Mouse (Mus musculus): Measurements from ENCODE around the gene Zscan5b. TPM values are rescaled to one million over a fixed set of nuclear protein-coding genes. Genes with fewer than 3 reads are reported as not detected.
A peak's percentile ranks its signal among the peaks of the same experiment; 100 is the strongest.
"Not testable (repeated sequence)": the region's sequence is repeated elsewhere in the genome, so short reads cannot be mapped to it uniquely, and the experiment has no call there.

The Zscan5b gene
- not detected for total RNA-seq (2021)
- not detected in 2 replicates for polyA plus RNA-seq (2012; rRNA removed)
- long read RNA-seq: 0 reads

GRCm38 (mm10) chr7:6221978-6222377, at the start of gene Zscan5b:
Gene Zscan5b, plus strand, starts transcription at chr7:6222278.
- H3K4me3 ChIP-seq: no peak within 1 kb of the TSS
- TF ChIP-seq POLR2A (IDR thresholded peaks at IDR 0.05; ENCODE audit: insufficient read depth, low read depth, low read length): no peak
- TF ChIP-seq EP300 (IDR thresholded peaks at IDR 0.05; ENCODE audit: insufficient read depth, low read depth, low read length): no peak
- TF ChIP-seq CTCF (IDR thresholded peaks at IDR 0.05): no peak
- no peaks in the 10 kb centered on the region for H3K79me2 ChIP-seq (replicated peaks; ENCODE audit: control insufficient read depth, insufficient read depth, low read length)
- DNase-seq: no peak
- H3K4me1 ChIP-seq (ENCODE audit: control insufficient read depth, insufficient read depth, low read length): no peaks in the 10 kb centered on the region
- no peak within 1 kb of the TSS for H3K9ac ChIP-seq (ENCODE audit: low read depth, low read length)
- no peaks in the 10 kb centered on the region for H3K36me3 ChIP-seq (ENCODE audit: control insufficient read depth, insufficient read depth, low read length)
- 89% methylated on average over 12 of the region's 12 CpGs for WGBS
- intact Hi-C loops (cut with DNase I): no loop called here
- H3K27ac ChIP-seq: no peak within 1 kb of the TSS
- no peaks in the 10 kb centered on the region for H3K27me3 ChIP-seq (ENCODE audit: control insufficient read depth, insufficient read depth, low read length)

DNA sequence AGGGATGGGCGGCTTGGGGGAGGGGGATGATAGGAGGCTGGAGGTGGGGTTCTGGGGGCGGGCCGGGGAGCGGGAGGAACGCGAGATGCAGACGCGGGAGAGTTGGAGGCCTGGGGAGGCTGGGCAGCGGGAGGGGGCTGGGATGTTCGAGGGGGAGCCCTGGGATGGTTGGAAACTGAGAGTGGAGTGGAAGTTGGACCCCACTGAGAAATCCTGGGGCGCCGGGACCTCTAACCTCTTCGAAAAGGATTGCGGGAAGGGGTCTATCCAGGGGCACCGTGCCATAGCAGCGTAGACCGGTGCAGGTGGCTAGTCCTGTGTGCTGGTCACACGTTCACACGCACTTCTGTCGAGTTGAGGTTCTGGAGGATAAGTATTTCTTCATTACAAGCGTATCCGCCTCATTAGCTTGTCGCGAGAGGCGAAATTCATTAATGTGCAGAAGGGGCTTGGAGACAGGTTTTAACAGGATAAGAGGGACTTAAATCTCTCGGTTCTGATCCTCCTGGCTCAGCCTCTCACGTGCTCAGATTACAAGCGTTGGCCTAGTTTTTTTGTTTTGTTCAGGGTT, 49.3 kb upstream of the Zscan5b start:
- Histone ChIP-seq H3K9ac (ENCODE audit: low read depth, low read length) (peak overlapping the region; percentile 53), H3K27me3 (ENCODE audit: control insufficient read depth, insufficient read depth, low read length) (no peaks in the 10 kb centered on the region), H3K4me1 (ENCODE audit: control insufficient read depth, insufficient read depth, low read length) (peaks cover 5% of the 10 kb centered on the region), H3K4me3 (peak overlapping the region; percentile 56), H3K36me3 (ENCODE audit: control insufficient read depth, insufficient read depth, low read length) (no peaks in the 10 kb centered on the region), H3K27ac (peak overlapping the region; percentile 72), H3K79me2 (replicated peaks; ENCODE audit: control insufficient read depth, insufficient read depth, low read length) (no peaks in the 10 kb centered on the region)
- intact Hi-C loops (cut with DNase I): loop anchor here (1.0 to 10.0 kb wide), 5 partner anchors 16 to 952 kb away; partner anchors contain the start of genes Zfp78 and Zfp954
- 5% methylated on average over 28 of the region's 28 CpGs for WGBS
- no peak for TF ChIP-seq POLR2A (IDR thresholded peaks at IDR 0.05; ENCODE audit: insufficient read depth, low read depth, low read length)
- TF ChIP-seq CTCF (IDR thresholded peaks at IDR 0.05): no peak
- no peak for DNase-seq

DNA sequence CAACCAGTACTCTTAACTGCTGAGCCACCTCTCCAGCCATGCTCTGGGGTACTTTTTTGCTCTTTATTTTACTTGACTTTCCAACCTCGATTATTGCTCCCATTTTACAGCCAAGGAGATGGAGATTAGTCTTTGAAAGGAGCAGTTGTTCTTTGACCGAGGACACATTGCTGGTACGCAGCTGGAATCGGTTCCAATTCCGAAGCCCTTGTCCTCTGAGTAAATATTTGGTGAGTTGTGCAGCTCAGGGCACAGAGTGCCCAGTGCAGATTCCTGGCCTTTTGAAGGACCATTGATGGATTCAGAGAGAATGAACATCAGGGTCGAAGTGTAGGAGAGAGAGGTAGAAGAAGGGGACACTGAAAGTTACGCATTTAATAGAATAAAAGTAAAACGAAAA, 48.2 kb upstream of the Zscan5b start:
- Histone ChIP-seq H3K4me3 (no peak overlapping the region), H3K4me1 (ENCODE audit: control insufficient read depth, insufficient read depth, low read length) (peaks cover 5% of the 10 kb centered on the region)
- TF ChIP-seq CTCF (IDR thresholded peaks at IDR 0.05): no peak
- TF ChIP-seq POLR2A (IDR thresholded peaks at IDR 0.05; ENCODE audit: insufficient read depth, low read depth, low read length): no peak
- TF ChIP-seq EP300 (IDR thresholded peaks at IDR 0.05; ENCODE audit: insufficient read depth, low read depth, low read length): no peak

GRCm38 (mm10) chr7:6174365-6174987, 47.6 kb upstream of the Zscan5b start:
- H3K9ac ChIP-seq (ENCODE audit: low read depth, low read length); H3K36me3 ChIP-seq (ENCODE audit: control insufficient read depth, insufficient read depth, low read length); H3K27ac ChIP-seq; H3K4me3 ChIP-seq; H3K4me1 ChIP-seq (ENCODE audit: control insufficient read depth, insufficient read depth, low read length); H3K27me3 ChIP-seq (ENCODE audit: control insufficient read depth, insufficient read depth, low read length); DNase-seq; H3K79me2 ChIP-seq (replicated peaks; ENCODE audit: control insufficient read depth, insufficient read depth, low read length): not testable (repeated sequence)
- intact Hi-C loops (cut with DNase I): loop anchor here (5.0 to 10.0 kb wide), 3 partner anchors 108 to 950 kb away; partner anchors contain the start of genes Zfp78 and Zfp954
- TF ChIP-seq CTCF (IDR thresholded peaks at IDR 0.05): peak; percentile 71
- WGBS: 57% methylated on average over 9 of the region's 9 CpGs

More for the DNA sequence above, 48.2 kb upstream of the Zscan5b start:
- H3K79me2 ChIP-seq (replicated peaks; ENCODE audit: control insufficient read depth, insufficient read depth, low read length): no peaks in the 10 kb centered on the region
- no peak for DNase-seq
- H3K27ac ChIP-seq: no peak overlapping the region
- intact Hi-C loops (cut with DNase I): loop anchor here (5.0 to 10.0 kb wide), 3 partner anchors 108 to 951 kb away; partner anchors contain the start of genes Zfp78 and Zfp954
- H3K36me3 ChIP-seq (ENCODE audit: control insufficient read depth, insufficient read depth, low read length): no peaks in the 10 kb centered on the region
- no peaks in the 10 kb centered on the region for H3K27me3 ChIP-seq (ENCODE audit: control insufficient read depth, insufficient read depth, low read length)
- 88% methylated on average over 8 of the region's 8 CpGs for WGBS
- no peak overlapping the region for H3K9ac ChIP-seq (ENCODE audit: low read depth, low read length)

DNA sequence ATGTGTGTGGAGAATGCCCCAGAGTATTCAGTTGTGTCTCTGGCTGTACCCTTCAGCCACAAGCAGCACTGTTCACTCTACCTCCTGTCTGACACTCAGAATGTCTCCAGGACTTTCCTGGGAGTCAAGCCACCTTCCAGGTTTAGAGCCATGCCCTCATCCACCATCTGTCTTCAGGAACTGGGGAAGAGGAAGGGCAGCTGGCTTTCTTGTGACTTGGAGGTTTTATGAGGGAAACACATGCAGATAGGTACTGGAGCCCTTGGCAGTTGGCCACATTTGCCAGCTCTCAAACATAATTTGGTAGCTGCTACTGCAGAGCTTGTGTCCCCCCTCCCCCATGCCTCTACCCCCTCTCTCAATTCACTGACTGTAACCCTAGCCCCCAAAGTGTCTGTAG, 43.1 kb upstream of the Zscan5b start:
- intact Hi-C loops (cut with DNase I): loop anchor here (10.0 kb wide), 1 partner anchor 946 kb away; the partner anchor contains the start of gene Zfp954
- Histone ChIP-seq H3K9ac (ENCODE audit: low read depth, low read length) (no peak overlapping the region), H3K27me3 (ENCODE audit: control insufficient read depth, insufficient read depth, low read length) (no peaks in the 10 kb centered on the region), H3K79me2 (replicated peaks; ENCODE audit: control insufficient read depth, insufficient read depth, low read length) (no peaks in the 10 kb centered on the region), H3K4me3 (no peak overlapping the region), H3K4me1 (ENCODE audit: control insufficient read depth, insufficient read depth, low read length) (no peaks in the 10 kb centered on the region), H3K36me3 (ENCODE audit: control insufficient read depth, insufficient read depth, low read length) (no peaks in the 10 kb centered on the region), H3K27ac (no peak overlapping the region)
- DNase-seq: no peak
- TF ChIP-seq CTCF (IDR thresholded peaks at IDR 0.05) (no peak), EP300 (IDR thresholded peaks at IDR 0.05; ENCODE audit: insufficient read depth, low read depth, low read length) (no peak), POLR2A (IDR thresholded peaks at IDR 0.05; ENCODE audit: insufficient read depth, low read depth, low read length) (no peak)

DNA sequence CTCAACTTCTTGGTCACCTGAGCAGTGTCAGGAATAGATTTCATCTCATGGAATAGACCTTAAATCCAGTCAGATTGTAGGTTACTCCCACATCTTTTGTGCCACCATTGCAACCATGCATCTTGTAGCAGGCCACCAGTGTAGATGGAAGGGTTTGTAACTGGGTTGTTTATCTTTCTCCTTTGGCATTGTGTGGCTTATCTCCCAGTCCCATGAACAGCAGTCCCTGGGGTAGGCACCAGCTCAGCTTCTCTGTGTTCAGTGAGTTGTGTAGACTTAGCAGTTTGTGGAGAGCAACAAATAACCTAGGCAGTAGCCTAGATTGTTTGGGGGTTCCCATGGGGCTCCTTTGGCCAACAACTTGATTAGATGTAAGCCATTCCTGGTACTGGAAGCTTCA, 39.2 kb upstream of the Zscan5b start:
- no peaks in the 10 kb centered on the region for H3K36me3 ChIP-seq (ENCODE audit: control insufficient read depth, insufficient read depth, low read length)

More for the DNA sequence above, 39.2 kb upstream of the Zscan5b start:
- intact Hi-C loops (cut with DNase I): no loop called here
- no peak for DNase-seq
- Histone ChIP-seq H3K4me3 (no peak overlapping the region), H3K27me3 (ENCODE audit: control insufficient read depth, insufficient read depth, low read length) (no peaks in the 10 kb centered on the region), H3K9ac (ENCODE audit: low read depth, low read length) (no peak overlapping the region), H3K27ac (no peak overlapping the region), H3K79me2 (replicated peaks; ENCODE audit: control insufficient read depth, insufficient read depth, low read length) (no peaks in the 10 kb centered on the region), H3K4me1 (ENCODE audit: control insufficient read depth, insufficient read depth, low read length) (no peaks in the 10 kb centered on the region)
- TF ChIP-seq EP300 (IDR thresholded peaks at IDR 0.05; ENCODE audit: insufficient read depth, low read depth, low read length): no peak
- no peak for TF ChIP-seq POLR2A (IDR thresholded peaks at IDR 0.05; ENCODE audit: insufficient read depth, low read depth, low read length)
- TF ChIP-seq CTCF (IDR thresholded peaks at IDR 0.05): no peak
